Comparison of ENCODE assay signal across 1 mouse cellular context in the genomic region with DNA sequence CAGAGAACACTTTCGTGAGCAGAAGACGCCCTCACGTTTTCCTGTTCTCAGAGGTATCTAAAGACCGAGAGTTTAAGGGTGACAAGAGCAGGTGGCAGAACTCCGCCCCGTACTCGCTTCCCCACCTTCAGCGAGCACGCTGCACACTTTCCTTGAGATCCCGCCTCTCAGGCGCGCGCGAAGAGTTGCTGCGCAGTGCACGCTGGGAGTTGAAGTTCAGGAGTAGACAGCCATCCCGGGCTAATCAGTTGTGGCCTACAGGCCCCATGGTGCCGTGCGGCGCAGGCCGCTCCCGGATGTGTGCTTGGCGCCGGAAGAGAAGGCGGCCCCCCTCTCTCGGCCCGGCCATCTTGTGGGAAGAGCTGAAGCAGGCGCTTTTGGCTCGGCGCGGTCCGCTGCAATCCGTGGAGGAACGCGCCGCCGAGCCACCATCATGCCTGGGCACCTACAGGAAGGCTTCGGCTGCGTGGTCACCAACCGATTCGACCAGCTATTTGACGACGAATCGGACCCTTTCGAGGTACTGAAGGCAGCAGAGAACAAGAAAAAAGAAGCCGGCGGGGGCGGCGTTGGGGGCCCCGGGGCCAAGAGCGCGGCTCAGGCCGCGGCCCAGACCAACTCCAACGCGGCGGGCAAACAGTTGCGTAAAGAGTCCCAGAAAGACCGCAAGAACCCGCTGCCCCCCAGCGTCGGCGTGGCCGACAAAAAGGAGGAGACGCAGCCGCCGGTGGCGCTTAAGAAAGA.
TF ChIP-seq lines count a peak whose summit lies in the region.

No protein-coding gene starts in this region.

TF ChIP-seq in myocyte, 11 proteins besides CTCF, POLR2A, EP300 and RAD21 (continued from another document):
- no peak for TF ChIP-seq TCF12 (IDR thresholded peaks at IDR 0.05; ENCODE audit: insufficient read depth, poor library complexity, severe bottlenecking)
- no peak for TF ChIP-seq USF1 (IDR thresholded peaks at IDR 0.05; ENCODE audit: low read depth)
- no peak for TF ChIP-seq REST (IDR thresholded peaks at IDR 0.05; ENCODE audit: insufficient read depth, insufficient read length)
- TF ChIP-seq MYOG (IDR thresholded peaks at IDR 0.05; ENCODE audit: control insufficient read depth in 1 of 3, insufficient read depth in 1 of 3, insufficient read length in 2 of 3, low read depth in 2 of 3), result no peak
TF ChIP-seq in myocyte: peak in this region for 4.
